Mouse (Mus musculus): ENCODE data around the gene Brinp2. TPM values are rescaled to one million over a fixed set of nuclear protein-coding genes. Genes with fewer than 3 reads are reported as not detected.

Gene Brinp2
- polyA plus RNA-seq, 1 experiment: not detected

DNA sequence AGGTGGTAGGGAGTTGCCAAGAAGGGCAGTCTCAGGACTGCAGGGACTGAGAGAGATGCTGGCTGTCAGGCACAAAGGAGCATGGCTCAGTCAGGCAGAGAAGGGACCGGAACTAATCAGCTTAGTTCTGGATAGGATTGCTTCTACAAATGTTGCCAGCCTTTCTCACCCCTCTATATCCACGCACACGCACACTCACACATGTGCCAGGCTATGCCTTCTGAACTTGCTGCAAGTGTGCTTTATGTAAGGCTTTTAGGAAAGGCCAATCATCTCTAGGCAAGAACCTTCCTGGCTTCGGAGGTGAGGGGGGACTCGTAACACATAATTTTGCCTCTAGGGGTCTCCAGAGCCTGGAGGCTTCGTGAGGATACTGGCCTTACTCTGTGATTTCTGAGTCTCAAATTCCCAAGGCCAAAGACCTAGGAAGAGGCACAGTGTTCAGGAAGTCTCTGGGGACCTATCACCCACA, 12.8 kb downstream of the Brinp2 start:
- H3ac ChIP-seq (ENCODE audit: control insufficient read depth, insufficient read length): no peak overlapping the region
- H3K4me2 ChIP-seq (ENCODE audit: low read depth): no peak overlapping the region
- H3K4me3 ChIP-seq: no peak overlapping the region
- no peaks in the 10 kb centered on the region for H3K79me2 ChIP-seq (ENCODE audit: control insufficient read depth, insufficient read depth)
- H3K36me3 ChIP-seq (ENCODE audit: control insufficient read depth, insufficient read depth): no peaks in the 10 kb centered on the region
- TF ChIP-seq CEBPB (IDR thresholded peaks at IDR 0.05; ENCODE audit: insufficient read depth, poor library complexity, severe bottlenecking) (no peak), TCF12 (IDR thresholded peaks at IDR 0.05; ENCODE audit: insufficient read depth, poor library complexity, severe bottlenecking) (no peak), E2F4 (IDR thresholded peaks at IDR 0.05; ENCODE audit: insufficient read depth) (no peak), POLR2AphosphoS2 (IDR thresholded peaks at IDR 0.05; ENCODE audit: insufficient read length, low read depth) (no peak), TCF3 (IDR thresholded peaks at IDR 0.05; ENCODE audit: insufficient read length, low read depth) (no peak), REST (IDR thresholded peaks at IDR 0.05; ENCODE audit: insufficient read depth, insufficient read length) (no peak), MYOG (IDR thresholded peaks at IDR 0.05; ENCODE audit: control insufficient read depth in 1 of 3, insufficient read depth in 1 of 3, insufficient read length in 2 of 3, low read depth in 2 of 3) (no peak), SRF (IDR thresholded peaks at IDR 0.05; ENCODE audit: control insufficient read depth, insufficient read length, low read depth) (no peak)
- no peaks in the 10 kb centered on the region for H3K27me3 ChIP-seq (ENCODE audit: control insufficient read depth, insufficient read depth, insufficient read length)

DNA sequence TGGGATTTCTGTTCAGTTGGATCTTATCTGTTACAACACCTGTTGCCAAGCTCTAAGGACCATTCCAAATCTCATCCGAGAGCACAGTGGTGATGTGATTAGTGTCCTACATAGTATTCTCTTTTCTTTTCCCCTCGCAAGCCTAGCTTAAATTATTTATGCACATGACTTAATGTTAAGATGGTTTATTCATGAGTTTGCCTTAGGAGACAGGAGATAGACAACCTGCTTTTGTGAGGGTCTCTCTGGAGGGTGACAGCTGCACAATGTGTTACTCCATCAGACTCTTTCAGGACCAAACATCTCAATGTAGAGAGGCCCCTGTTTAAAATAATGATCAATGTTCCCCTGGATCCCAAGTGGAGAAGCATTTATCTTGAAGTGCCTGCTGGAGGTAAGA, 27.3 kb downstream of the Brinp2 start:
- TF ChIP-seq E2F4 (IDR thresholded peaks at IDR 0.05; ENCODE audit: insufficient read depth) (no peak), MAX (IDR thresholded peaks at IDR 0.05; ENCODE audit: low read depth) (no peak), REST (IDR thresholded peaks at IDR 0.05; ENCODE audit: insufficient read depth, insufficient read length) (no peak), TCF3 (IDR thresholded peaks at IDR 0.05; ENCODE audit: insufficient read length, low read depth) (no peak), SRF (IDR thresholded peaks at IDR 0.05; ENCODE audit: control insufficient read depth, insufficient read length, low read depth) (no peak), MYOD1 (IDR thresholded peaks at IDR 0.05; ENCODE audit: control insufficient read depth in 1 of 3, insufficient read length in 2 of 3, low read depth in 2 of 3) (no peak), POLR2A (IDR thresholded peaks at IDR 0.05; ENCODE audit: insufficient read length, low read depth) (no peak), POLR2AphosphoS2 (IDR thresholded peaks at IDR 0.05; ENCODE audit: insufficient read length, low read depth) (no peak), MYOG (IDR thresholded peaks at IDR 0.05; ENCODE audit: control insufficient read depth in 1 of 3, insufficient read depth in 1 of 3, insufficient read length in 2 of 3, low read depth in 2 of 3) (no peak), TCF12 (IDR thresholded peaks at IDR 0.05; ENCODE audit: insufficient read depth, poor library complexity, severe bottlenecking) (no peak), CEBPB (IDR thresholded peaks at IDR 0.05; ENCODE audit: insufficient read depth, poor library complexity, severe bottlenecking) (no peak), USF1 (IDR thresholded peaks at IDR 0.05; ENCODE audit: low read depth) (no peak)
- no peak overlapping the region for H3K4me3 ChIP-seq
- H3K4me2 ChIP-seq (ENCODE audit: low read depth): no peak overlapping the region
- no peaks in the 10 kb centered on the region for H3K36me3 ChIP-seq (ENCODE audit: control insufficient read depth, insufficient read depth)
- H3K79me2 ChIP-seq (ENCODE audit: control insufficient read depth, insufficient read depth): no peaks in the 10 kb centered on the region
- no peaks in the 10 kb centered on the region for H3K27me3 ChIP-seq (ENCODE audit: control insufficient read depth, insufficient read depth, insufficient read length)
- no peak overlapping the region for H3ac ChIP-seq (ENCODE audit: control insufficient read depth, insufficient read length)

DNA sequence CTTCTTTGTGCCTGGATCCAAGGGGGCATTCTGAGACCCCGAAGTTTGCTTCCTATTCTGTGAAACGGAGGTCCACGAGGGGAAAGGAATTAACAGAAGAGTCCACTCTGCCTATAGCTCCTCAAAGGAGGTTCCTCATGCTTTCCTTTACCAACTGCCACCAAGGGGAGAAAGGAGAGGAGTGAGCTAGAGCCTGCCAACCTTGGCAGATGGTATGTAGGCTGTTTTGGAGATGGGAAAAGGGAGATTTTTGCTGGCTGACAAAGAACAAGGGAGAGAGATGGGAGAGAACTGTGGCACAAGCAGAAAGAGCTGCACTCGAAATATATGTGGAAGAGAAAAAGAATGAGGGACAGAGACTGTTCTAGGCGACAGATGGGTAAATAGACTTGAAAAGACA, 28.0 kb downstream of the Brinp2 start:
- H3ac ChIP-seq (ENCODE audit: control insufficient read depth, insufficient read length): no peak overlapping the region
- TF ChIP-seq MAX (IDR thresholded peaks at IDR 0.05; ENCODE audit: low read depth) (no peak), TCF12 (IDR thresholded peaks at IDR 0.05; ENCODE audit: insufficient read depth, poor library complexity, severe bottlenecking) (no peak), SRF (IDR thresholded peaks at IDR 0.05; ENCODE audit: control insufficient read depth, insufficient read length, low read depth) (no peak), POLR2A (IDR thresholded peaks at IDR 0.05; ENCODE audit: insufficient read length, low read depth) (no peak), MYOD1 (IDR thresholded peaks at IDR 0.05; ENCODE audit: control insufficient read depth in 1 of 3, insufficient read length in 2 of 3, low read depth in 2 of 3) (no peak)
- H3K4me2 ChIP-seq (ENCODE audit: low read depth): no peak overlapping the region
- H3K27me3 ChIP-seq (ENCODE audit: control insufficient read depth, insufficient read depth, insufficient read length): no peaks in the 10 kb centered on the region
- no peaks in the 10 kb centered on the region for H3K36me3 ChIP-seq (ENCODE audit: control insufficient read depth, insufficient read depth)
- H3K79me2 ChIP-seq (ENCODE audit: control insufficient read depth, insufficient read depth): no peaks in the 10 kb centered on the region
- H3K4me3 ChIP-seq: no peak overlapping the region

DNA sequence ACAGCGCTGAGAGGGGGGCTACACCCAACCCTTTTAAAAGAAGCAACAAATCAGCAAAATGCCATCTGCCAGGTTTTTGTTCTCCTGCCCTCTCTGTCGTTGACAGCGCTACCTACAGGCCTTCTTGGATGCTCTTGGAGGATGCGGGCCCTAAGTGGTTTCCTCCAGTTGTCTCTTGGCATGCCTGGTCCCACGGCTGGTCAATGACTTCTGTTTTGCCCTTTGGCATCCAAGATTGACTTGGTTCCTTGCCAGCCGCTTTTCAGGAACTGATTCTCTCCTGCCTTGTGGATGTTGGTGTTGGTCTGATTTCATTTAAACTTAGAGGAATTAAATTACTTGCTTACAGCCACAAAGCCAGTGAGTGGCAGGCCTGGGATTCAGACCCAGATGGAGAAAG, 32.8 kb downstream of the Brinp2 start:
- no peak for TF ChIP-seq POLR2AphosphoS2 (IDR thresholded peaks at IDR 0.05; ENCODE audit: insufficient read length, low read depth)
- no peak for TF ChIP-seq SRF (IDR thresholded peaks at IDR 0.05; ENCODE audit: control insufficient read depth, insufficient read length, low read depth)
- TF ChIP-seq POLR2A (IDR thresholded peaks at IDR 0.05; ENCODE audit: insufficient read length, low read depth): no peak
- TF ChIP-seq REST (IDR thresholded peaks at IDR 0.05; ENCODE audit: insufficient read depth, insufficient read length): no peak
- TF ChIP-seq E2F4 (IDR thresholded peaks at IDR 0.05; ENCODE audit: insufficient read depth): no peak
- TF ChIP-seq MAX (IDR thresholded peaks at IDR 0.05; ENCODE audit: low read depth): no peak
- TF ChIP-seq TCF12 (IDR thresholded peaks at IDR 0.05; ENCODE audit: insufficient read depth, poor library complexity, severe bottlenecking): no peak
- no peak for TF ChIP-seq MYOG (IDR thresholded peaks at IDR 0.05; ENCODE audit: control insufficient read depth in 1 of 3, insufficient read depth in 1 of 3, insufficient read length in 2 of 3, low read depth in 2 of 3)
- no peak for TF ChIP-seq CEBPB (IDR thresholded peaks at IDR 0.05; ENCODE audit: insufficient read depth, poor library complexity, severe bottlenecking)
- no peak for TF ChIP-seq TCF3 (IDR thresholded peaks at IDR 0.05; ENCODE audit: insufficient read length, low read depth)
- TF ChIP-seq USF1 (IDR thresholded peaks at IDR 0.05; ENCODE audit: low read depth): no peak
- no peak for TF ChIP-seq MYOD1 (IDR thresholded peaks at IDR 0.05; ENCODE audit: control insufficient read depth in 1 of 3, insufficient read length in 2 of 3, low read depth in 2 of 3)
- H3K4me2 ChIP-seq (ENCODE audit: low read depth): no peak overlapping the region
- H3K36me3 ChIP-seq (ENCODE audit: control insufficient read depth, insufficient read depth): no peaks in the 10 kb centered on the region
- no peaks in the 10 kb centered on the region for H3K27me3 ChIP-seq (ENCODE audit: control insufficient read depth, insufficient read depth, insufficient read length)
- H3K4me3 ChIP-seq: no peak overlapping the region
- H3ac ChIP-seq (ENCODE audit: control insufficient read depth, insufficient read length): no peak overlapping the region
- no peaks in the 10 kb centered on the region for H3K79me2 ChIP-seq (ENCODE audit: control insufficient read depth, insufficient read depth)

Measured in myocyte (in vitro differentiated cells).